Mouse (Mus musculus) regulatory T cell (primary cell): ENCODE data around the gene Lrfn3.

Experiments used
- in situ Hi-C: fragments of 300-600 bp; cut with MboI, MseI; formaldehyde crosslinking; loops from one replicate; pipeline ENCODE4 v1.15.1; 2025; ENCODE audit warnings: high pct_unique_total_duplicates

Lrfn3 gene

DNA sequence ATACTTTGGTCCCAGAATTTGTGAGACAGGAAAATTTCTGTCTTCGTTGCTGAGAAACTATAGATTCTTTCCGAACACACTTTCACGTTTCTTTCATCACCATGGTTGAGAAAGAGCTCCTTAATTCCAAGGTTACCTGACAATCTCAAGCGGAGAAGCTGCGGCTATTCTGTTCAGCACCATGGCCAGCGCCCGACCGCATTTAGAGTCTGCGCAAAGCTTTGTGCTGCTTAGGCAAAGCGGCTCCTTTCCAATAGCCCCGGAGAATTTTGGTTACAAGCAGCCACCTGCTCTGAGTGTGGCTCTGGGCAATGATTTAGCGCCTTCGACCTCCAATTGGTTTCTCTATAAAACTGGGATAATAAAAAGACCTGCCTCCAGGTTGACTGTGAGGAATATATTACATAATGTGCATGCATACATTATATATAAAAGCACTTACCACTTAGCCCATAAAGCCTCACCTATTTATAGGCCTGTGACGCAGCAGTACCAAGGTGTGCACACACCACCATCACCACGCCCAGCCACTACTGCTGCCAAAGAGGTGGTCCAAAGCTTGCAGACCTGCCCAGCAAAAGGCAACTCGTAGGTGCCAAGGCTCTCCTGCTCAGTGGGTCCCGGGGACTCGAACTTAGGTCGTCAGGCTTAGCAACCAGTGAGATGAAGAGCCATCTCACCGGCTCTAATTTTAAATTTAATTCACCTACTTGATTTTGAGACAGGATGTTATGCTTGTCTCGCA lies 15.8 kb downstream of the Lrfn3 start:
- in situ Hi-C loops, result no loop called here

DNA sequence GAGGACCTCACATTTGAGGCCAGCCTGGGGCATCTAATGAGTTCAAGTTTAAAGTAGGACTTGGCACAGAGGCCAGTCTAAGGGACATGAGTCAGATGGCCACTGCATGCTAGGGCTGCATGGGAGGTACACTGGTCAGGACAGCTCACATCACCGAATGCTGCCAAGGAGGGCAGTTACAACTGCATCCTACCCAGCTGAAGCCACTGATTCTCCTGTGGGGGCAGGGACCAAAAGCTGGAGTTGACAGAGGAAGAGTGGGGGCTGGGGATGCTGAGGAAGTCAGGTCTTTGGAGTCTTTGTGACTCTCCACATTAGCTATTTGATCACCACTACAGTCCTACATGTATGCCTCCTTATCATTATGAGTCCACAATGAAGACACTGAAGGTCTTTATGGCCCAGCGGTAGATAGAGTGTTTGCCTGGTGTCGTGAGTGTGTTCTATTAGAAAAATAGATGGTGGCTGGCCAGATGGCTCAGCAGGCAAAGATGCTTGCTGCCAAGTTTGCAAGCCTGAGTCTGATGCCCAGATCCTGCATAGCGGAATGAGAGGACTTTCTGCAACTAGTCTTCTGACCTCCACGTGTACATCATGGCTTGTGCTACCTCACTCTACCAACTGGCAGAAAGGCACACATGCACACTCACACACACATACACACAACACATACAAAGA lies 23.0 kb downstream of the Lrfn3 start:
- in situ Hi-C loops, result no loop called here

DNA sequence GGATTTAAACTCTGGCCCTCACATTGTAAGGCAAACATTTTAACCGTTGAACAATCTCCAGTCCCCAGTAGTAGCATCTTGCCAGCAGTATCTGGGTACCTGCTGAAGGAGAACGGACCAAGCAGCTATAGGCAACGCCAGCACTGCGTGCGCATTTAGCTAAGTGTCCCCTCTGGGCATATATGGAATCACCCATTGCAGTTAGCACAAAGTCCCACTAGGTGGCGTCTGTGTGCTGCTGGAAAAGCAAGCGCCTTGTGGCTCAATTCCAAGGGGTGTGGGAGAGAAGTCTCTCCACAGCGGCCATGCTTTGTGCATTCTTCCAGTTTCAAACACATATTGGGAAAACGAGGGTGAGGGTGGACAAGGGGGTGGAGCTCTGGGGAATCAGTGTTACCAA lies 26.2 kb downstream of the Lrfn3 start:
- in situ Hi-C loops, result no loop called here

DNA sequence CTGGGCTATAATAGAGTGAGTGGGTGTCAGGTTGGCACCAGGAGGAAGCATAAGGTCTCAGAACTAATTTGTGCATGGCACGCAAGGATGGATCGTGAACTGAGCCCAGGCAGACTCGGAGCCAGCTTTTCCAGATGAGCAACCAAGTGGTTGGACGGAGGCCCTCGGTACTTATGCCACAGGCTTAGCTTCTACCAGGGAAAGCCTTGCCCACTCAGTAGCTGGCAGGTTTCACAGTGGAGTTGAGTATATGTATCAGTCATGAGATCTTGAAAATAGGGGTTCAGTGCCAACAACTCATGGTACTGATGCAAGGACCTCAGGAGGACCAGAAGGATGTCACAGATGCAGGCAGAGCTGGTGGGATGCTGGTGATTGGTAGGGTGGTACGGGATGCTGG lies 26.9 kb downstream of the Lrfn3 start:
- in situ Hi-C loops, result no loop called here

DNA sequence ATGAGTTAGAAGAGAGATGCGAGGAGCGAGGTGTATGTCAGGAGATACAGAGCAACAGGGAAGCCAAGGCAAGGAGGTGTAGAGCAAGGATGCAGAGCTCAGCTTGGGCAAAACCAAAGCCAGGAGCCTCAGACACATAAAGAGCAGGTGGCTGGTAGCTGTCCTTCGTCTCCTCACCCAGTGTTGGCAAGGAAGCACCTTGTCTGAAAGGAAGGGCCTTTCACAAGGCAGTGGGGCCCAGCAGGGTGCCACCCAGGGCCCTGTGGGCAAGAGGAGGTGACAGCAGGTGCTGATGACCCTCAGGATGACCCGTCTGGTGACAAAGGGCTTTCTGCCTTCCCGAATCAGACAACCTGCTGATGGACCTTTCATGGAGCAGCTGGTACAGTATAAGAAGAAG lies 28.0 kb downstream of the Lrfn3 start:
- in situ Hi-C loops, result no loop called here

DNA sequence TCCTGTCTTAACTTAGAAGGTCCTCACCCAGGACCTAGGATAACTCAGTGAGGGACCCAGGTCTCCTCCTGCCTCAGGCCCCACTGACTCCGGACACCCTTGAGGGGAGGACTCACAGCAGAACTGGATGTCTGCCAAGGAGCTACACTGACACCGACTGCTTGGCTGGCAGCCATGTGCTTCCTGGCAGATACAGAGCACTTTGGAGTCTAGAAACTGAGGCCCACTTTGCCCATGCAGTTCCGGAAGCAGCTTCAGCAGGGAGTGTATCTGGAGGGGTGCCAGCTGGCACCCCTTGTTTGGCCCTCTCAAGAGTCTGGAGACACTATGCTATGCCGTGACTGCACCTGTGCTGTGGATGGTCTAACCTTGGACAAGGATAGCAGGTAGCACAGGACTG lies 29.1 kb downstream of the Lrfn3 start:
- in situ Hi-C loops, result no loop called here

DNA sequence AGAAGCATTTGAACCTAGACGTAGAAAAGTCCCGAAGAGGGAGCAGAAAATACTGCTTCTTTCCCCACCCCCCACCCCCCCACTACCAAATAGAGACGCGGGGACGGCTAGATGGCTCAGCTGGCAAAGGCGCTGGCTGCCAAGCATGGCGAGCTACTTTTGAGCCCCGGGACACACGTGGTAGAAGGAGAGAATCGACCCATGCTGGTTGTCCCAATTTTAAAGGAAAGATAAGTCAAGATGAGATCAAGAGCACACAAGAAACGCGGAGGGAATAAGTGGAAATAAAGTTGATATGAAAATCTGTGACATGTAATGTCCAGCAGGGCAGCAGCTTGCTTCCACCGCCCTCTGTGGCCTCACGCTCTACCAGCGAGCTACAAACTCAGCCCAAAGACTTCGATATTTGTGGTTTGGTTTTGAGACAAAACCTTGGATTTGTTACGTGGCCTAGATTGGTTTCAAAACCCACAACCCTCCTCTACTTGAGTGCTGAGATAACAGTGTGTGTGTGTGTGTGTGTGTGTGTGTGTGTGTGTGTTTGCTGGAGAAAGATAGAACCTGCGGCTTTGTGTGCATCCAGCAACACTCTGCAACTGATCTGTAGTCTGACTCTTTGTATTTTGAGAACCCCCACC lies 29.8 kb downstream of the Lrfn3 start:
- in situ Hi-C loops, result no loop called here

DNA sequence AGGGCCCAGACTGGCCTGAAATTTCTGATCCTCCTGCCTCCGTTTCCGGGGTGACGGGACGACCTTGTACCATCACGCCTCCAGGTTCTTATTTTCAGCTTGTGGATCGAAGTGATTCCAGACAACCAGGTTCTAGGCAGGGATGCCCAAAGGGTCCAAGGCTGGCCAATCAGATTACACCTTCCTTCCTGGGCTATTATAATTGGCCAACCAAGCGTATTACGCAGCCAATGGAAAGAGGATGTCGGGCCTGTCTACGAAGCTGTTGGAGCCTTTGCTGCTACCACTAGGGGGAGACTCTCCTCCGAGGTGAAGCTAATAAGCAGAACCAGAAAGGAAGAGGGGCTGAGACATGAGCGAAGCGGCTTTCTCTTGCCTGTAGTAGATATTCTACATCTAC lies 30.7 kb downstream of the Lrfn3 start:
- in situ Hi-C loops, result no loop called here

DNA sequence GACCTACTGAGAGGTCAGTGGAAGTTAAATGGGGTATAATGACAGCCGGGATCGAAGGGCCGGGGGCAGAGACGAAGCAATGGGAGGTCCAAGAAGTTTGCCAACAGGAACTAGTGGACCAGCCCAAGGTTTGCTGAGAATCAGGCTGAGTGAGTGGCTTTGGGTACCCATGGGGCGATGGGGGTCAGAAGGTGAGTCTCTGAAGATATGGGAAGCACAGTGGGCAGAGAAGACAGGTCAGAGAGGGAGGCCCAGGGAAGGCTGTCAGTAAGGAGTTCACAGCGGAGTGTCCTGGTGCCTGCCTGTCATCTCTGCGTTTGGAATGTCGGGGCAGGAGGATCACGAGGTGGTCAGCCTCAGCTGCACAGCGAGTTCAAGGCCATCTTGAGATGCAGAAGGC lies 34.2 kb downstream of the Lrfn3 start:
- in situ Hi-C loops, result no loop called here

DNA sequence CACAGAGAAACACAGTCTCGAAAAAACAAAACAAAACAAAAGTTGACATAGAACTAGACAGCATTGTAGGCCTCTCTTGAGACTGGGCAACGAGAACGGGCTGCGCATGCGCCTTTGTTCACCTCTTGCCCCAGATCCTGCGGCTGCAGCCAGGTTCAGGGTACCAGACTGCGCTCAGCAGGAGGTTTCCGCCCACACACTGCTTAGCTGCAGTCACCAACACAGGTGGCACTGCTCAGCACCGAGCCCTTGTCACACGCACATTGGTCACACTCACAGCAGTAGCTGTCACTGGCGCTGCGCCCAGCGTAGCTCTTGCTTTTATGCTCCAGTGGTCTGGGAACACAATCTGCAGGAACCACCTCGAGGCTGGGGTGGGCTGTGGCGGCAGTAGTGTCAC lies 35.4 kb downstream of the Lrfn3 start:
- in situ Hi-C loops, result no loop called here

DNA sequence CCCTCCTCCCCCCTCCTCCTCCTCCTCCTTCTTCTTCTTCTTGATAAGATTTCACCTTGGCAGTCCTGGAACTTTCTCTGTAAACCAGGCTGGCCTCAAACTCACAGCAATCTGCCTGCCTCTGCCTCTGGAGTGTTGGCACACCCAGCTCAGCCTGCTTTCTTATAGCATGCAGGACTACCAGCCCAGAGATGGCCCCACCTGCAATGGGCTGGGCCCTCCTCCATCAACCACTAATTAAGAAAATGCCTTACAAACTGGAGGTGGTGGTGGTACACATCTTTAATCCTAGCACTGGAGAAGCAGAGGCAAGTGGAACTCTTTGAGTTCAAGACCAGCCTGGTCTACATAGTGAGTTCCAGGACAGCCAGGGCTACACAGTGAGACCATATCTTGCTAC lies 36.1 kb downstream of the Lrfn3 start:
- in situ Hi-C loops, result no loop called here

DNA sequence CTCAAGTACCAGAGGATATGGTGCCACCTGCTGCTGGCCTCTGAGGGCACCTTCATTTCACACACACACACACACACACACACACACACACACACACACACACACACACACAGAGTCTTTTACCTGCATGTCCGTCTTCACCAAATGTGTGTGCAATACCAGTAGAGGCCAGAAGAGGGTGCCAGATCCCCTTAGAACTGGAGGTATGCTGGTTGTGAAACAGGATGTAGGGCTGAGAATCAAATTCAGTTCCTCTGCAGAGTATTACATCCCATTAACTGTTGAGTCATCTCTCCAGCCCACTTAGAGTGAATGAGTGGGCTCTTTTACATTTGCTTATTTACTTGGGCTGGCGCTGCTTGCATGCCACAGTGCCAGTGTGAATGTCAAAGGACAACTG lies 37.2 kb downstream of the Lrfn3 start:
- in situ Hi-C loops, result no loop called here

DNA sequence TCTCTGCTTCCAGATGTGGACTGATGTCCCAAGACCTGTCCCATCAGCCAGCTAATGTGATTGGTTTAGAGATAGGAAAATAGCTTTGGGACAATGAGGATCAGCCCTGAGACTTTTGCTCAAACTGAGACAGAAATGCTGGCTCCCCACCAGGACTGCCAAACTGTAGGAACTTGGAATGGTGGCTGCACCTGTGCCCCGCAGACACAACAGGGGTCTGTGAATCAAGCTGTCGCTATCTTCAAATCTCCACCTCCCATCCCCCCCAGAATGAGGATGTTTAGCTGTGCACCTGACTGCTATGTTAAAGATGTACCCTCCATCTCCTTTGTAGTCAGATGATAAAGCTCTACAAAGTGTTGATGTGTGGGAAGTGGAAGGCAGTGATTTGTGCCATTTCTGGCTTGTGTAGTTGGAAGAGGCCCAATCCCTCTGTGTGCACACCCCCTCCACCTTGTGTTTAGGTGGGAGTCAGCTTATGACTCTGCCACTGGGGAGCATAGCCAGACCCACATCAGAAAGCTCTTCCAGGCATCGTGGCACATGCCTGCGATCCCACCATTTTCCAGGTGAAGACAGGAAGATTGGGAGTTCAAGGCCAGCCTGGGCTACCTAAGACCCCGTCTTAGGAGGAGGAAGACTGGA lies 38.1 kb downstream of the Lrfn3 start:
- in situ Hi-C loops, result no loop called here

DNA sequence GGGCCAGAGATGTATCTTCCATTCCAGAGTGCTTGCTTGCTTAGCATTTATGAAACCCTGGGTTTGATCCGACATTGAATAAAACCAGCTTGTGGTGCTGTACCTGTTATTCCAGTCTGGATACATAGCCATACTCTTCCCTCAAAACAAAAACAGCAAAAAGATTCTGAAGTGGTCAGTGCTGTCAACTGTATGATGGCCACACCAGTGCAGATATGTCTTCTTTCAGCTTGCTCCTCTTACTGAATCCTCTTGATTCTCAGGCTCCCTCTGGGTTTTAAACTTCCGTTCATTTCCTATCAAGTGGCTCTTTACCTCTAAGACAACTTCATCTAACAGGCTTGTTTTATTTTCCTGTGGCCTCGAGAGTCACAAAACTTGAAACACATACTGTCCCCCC lies 38.8 kb downstream of the Lrfn3 start, which contains the start of gene Sdhaf1:
Gene Sdhaf1 (minus strand): TSS at position 101 of the 400 bp plus-strand sequence.
- in situ Hi-C loops, result no loop called here

DNA sequence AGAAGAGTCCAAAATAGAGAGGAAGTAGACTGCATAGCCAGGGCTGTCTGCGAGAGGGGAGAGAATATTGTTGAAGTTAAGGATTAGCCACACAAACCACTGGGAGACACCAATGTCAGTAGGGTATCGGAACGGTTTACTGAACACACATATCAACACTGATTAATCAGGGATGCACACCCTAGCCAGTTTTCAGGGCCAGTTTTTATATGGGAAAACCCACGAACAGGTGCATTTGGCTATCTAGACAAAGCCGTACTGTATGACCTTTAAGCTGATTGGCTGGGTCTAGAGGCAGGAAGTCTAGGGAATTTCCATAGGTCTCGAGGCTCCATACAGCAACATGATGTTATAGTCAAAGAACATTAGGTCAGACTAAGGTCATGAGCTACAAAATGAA lies 39.7 kb downstream of the Lrfn3 start:
- in situ Hi-C loops, result no loop called here

DNA sequence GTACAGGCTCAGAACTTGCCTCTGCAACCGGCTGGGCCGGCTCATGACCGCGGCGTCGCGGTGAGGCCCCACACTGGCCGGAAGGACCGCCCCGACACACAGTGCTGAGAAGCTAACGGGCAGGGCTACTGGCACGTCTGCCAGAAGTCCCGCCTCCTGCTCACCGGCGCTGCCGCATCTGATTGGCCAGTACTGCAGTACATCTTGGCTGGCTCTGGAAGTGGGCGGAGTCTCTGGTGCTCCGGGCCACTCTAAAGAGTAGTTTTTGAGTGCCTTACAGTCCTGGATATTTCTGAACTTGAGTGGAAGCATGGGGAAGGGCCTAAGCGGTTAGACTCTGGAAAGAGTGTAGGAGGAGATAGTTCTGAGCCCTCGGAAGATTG lies 40.3 kb downstream of the Lrfn3 start:
- in situ Hi-C loops, result no loop called here

DNA sequence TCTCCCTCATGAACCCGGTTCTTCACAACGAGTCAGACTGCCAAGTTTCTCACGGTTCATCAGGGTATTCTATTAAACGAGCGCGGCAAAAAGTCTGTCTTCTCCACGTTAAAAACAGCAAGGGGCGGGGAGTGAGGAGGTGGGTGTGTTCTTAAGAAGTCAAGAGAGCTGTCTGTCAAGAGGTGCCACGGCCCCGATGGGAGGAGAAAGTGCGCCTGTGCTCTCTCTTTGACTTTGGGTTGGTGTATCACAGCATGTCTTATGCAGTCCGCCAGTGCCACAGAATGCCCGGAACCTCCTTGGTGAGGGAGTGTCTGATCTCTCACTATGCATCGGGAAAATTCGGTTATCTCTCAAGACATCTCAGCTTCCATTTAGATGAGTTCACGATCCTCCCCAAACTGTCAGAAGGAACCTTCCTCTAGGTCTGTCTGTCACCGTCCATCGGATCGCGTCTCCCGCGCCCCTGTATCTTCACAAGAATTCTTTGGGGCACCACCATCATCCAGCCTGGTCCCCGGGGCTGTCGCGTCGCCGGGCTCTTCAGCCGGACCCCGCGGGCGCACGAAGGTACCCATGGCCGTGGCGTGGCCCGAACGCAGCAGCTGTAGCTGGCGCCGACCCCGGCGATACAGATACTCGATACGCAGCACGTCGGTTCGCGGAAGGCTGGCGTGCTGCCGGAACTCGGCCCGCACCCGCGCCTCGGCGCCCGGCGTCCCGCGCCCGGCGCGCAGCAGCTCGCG lies 40.9 kb downstream of the Lrfn3 start, which contains the start of gene E130208F15Rik:
Gene E130208F15Rik (plus strand): TSS at position 202 of the 746 bp plus-strand sequence.
- in situ Hi-C loops, result no loop called here

DNA sequence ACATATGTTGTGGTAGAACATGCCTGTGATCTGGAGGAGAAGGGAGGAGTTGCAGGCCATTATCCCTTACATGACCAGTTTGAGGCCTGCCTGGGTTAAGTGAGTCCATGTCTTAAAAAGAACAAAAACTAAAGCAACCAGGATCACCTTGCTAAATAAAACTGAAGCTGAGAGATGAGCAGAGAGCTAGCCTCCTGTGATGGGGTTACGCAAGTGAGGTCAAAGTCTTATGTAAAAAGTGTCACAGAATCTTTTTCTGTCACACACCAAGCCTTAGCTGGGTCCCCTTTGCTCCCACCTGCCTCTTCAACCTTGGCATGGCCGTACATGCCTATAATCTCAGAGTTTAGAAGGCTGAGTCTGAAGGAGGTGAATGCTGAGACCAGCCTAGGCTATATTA lies 41.6 kb downstream of the Lrfn3 start:
- in situ Hi-C loops, result no loop called here

DNA sequence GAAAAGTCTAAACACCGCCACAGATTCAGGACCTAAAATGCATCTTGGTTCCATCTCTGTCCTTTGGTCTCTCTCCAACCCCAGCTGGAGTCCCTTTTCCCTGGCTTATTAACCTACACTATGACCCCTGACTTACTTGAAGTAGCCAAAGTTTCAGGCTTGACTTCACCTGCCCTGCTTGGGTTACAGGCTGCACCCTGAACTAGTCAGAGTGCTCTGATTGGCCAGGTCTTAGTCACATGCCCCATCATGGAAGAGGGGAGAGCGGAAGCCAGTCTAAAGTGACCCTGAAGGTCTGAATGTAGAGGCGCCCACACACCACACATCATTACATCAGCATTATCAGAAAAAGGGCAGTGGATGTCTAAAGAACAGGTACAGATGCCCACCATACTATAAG lies 44.4 kb downstream of the Lrfn3 start:
- in situ Hi-C loops, result no loop called here

DNA sequence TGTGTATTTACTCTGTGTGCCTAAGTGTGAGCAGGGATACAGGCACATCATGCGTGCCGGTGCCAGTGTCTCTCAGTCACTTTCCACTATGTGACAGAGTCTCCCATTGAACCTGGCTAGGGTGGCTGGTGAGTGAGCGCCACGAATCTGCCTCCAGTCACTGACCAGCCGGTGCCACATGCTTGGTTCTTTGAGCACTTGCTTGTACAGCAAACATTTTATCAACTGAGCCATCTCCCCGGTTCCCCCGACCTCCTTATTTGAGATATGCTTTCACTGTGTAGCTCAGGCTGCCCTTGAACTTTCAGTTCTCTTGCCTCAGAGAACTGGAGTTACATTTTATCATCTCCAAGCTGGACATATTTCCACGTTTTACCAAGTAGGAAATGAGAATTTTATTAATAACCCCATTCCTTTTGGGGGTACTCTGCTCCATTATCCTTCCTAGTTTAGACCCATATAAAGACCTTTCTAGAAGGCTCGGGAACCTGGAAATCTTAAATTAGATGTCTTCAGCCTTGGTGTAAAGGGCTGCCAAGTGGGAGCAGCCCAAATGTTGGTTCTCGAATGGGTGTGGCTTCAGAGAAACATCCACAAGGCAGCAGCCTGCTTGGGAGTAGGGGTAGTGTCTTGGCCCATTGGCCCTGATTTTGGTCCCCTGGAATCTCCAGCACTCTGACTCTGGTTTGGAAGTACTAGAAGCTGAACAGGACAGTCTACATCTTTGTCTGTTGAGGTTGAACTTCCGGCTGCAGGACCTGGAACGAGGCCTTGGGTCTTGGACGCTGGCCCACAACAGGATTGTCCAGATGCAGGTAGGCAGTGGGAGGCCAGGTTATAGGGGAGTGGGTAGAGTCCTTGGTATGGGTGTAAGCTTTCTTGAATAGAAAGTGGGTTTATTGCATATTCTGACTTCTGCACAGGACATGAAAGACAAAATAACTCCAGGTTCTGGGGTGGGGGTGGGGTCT lies 46.7 kb downstream of the Lrfn3 start:
- in situ Hi-C loops, result no loop called here
